Mouse (Mus musculus) lung, embryonic 14.5 days (tissue): ENCODE measurements around the gene Klhl7. TPM values are rescaled to one million over a fixed set of nuclear protein-coding genes. Genes with fewer than 3 reads are reported as not detected.
A peak's percentile ranks its signal among the peaks of the same experiment; 100 is the strongest.

ENCODE experiments used
- ATAC-seq: fragments of 200-750 bp; cut with Nextera tagmentation; 2 replicates; pipeline ENCODE4 v1.8.0; 2017; ENCODE audit warnings: mild to moderate bottlenecking, moderate TSS enrichment, moderate library complexity; ENCODE audit not compliant: insufficient read depth
- DNase-seq: peaks from one replicate; pipeline ENCODE4 v3.0.0-alpha.2; 2015
- H3K27ac ChIP-seq: fragments of 300-500 bp; sonication (generic); 2 replicates; pipeline ENCODE4 v1.5.1; 2014; ENCODE audit warnings: low read depth, mild to moderate bottlenecking, moderate library complexity
- H3K27me3 ChIP-seq: fragments of 300-500 bp; sonication (generic); 2 replicates; pipeline ENCODE4 v1.6.1; 2014; ENCODE audit warnings: low read length, control low read depth; ENCODE audit not compliant: insufficient read depth
- H3K36me3 ChIP-seq: fragments of 300-500 bp; sonication (generic); 2 replicates; pipeline ENCODE4 v1.6.1; 2014; ENCODE audit warnings: control low read depth; ENCODE audit not compliant: insufficient read depth
- H3K4me1 ChIP-seq: fragments of 300-500 bp; sonication (generic); 2 replicates; pipeline ENCODE4 v1.6.1; 2014; ENCODE audit warnings: antibody characterized with exemption, control low read depth; ENCODE audit not compliant: insufficient read depth
- H3K4me2 ChIP-seq: fragments of 300-500 bp; sonication (generic); 2 replicates; pipeline ENCODE4 v1.6.1; 2014; ENCODE audit warnings: mild to moderate bottlenecking
- H3K4me3 ChIP-seq: fragments of 300-500 bp; sonication (generic); 2 replicates; pipeline ENCODE4 v1.5.1; 2014; ENCODE audit warnings: low read depth, low read length
- H3K9ac ChIP-seq: fragments of 300-500 bp; sonication (generic); 2 replicates; pipeline ENCODE4 v1.6.1; 2014
- H3K9me3 ChIP-seq: fragments of 300-500 bp; sonication (generic); 2 replicates; pipeline ENCODE4 v1.6.1; 2016; ENCODE audit warnings: low read depth, low read length, control low read depth
- CTCF ChIP-seq: IDR thresholded peaks from 2 replicates; pipeline ENCODE4 v1.5.1; 2016; ENCODE audit warnings: antibody characterized with exemption, low read depth
- WGBS: fragments of 180-500 bp; shearing (Covaris S2); extraction: QIAGEN DNeasy Blood & Tissue Kit; methylation state at CpG from one replicate; pipeline ENCODE4 v1.1.7; 2014; 5-methylcytosine and 5-hydroxymethylcytosine counted together
- polyA plus RNA-seq: library from polyadenylated mRNA; unstranded; fragments of >200 nt; fragmentation: Nextera tagmentation; extraction: Ambion mirVana; gene quantifications from 2 replicates; pipeline ENCODE4 v1.2.1, GENCODE M21; 2014

Klhl7 gene
- polyA plus RNA-seq, 1 experiment from 2014 or later, result 46.3 TPM

DNA sequence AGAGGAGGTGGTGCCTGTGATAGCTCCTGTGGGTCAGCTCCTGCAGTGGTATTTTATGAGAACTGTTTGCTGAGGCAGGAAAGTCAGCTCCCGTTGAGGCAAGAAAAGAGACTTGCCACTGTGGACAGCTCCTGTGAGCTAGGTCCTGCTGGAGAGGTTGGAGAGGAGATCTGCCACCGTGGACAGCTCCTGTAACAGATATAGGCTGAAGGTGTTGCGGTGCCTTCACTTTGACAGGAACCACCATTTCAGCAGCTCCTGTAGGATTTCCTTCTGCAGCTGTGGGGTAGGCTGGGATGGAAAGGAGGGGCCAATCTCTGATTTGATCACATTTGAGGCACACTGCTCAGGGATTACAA, 7.3 kb downstream of the Klhl7 start:
- H3K9me3 ChIP-seq, result no peaks in the 10 kb centered on the region
- ATAC-seq, result no peak
- no peak for TF ChIP-seq CTCF
- DNase-seq, result peak; percentile 8
- H3K4me1 ChIP-seq, result no peaks in the 10 kb centered on the region
- no peaks in the 10 kb centered on the region for H3K27me3 ChIP-seq
- WGBS, result 57% methylated on average over 3 of the region's 3 CpGs
- no peak overlapping the region for H3K4me3 ChIP-seq
- no peak overlapping the region for H3K4me2 ChIP-seq
- H3K36me3 ChIP-seq, result no peaks in the 10 kb centered on the region
- no peak overlapping the region for H3K27ac ChIP-seq
- no peak overlapping the region for H3K9ac ChIP-seq

DNA sequence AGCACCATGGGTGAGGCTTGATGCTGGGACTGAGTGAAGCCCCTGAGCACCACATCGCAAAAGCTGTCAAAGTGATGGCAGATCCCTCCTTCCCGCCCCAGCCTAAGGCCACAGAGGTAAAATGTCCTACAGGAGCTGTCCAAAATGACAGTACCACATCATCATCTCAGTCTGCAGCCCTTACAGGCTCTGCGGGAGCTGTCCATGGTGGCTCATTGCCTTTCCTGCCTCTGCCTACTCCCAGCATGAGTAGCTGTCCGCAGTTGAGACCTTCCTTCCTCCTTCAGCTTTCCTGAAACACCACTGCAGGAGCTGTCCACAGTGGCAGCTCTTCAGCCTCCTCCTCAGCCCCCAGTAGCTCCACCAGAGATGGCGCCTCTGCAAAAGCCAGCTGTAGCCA, 9.7 kb downstream of the Klhl7 start:
- Histone ChIP-seq H3K36me3 (no peaks in the 10 kb centered on the region), H3K4me3 (no peak overlapping the region), H3K9me3 (no peaks in the 10 kb centered on the region), H3K4me2 (no peak overlapping the region), H3K4me1 (no peaks in the 10 kb centered on the region), H3K27me3 (no peaks in the 10 kb centered on the region), H3K9ac (no peak overlapping the region), H3K27ac (no peak overlapping the region)
- no peak for TF ChIP-seq CTCF
- ATAC-seq (no peak), DNase-seq (peak; percentile 75)
- 70% methylated on average over 5 of the region's 5 CpGs for WGBS

DNA sequence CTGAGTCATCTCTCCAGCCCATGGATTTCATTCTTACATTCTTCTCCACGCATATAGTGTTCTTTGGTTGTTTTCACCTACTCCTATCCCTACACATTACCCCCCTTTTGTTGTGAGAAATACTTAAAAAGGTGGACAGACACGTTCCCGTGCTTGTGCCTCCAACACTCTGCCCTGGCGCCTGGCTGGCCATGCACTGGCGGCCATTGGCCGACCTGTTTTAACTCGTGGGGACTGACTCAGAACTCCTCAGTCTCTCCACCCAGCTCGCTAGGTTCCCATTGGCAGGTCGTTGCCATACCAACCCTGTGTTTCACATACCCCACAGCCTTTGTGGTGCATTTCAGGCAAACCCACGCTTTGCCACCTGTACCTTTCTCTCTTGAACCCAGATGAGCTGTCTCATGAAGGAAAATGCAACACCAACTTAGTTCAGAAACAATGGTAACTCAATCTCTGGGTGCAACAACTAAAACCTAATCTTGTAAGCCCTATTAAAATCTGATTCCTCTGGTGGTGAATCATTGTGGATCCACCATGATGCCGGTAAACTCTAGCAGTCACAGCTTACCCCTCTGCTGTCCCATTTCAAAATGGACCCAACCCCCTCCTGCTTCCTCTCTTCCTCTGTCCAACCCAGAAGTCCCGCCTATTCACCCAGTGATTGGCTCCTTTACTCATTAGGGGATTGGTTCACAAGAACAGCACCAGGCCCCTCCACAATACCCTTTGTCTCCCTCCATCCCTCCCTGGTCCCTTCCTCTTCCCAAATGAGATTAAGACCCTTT, 11.9 kb downstream of the Klhl7 start:
- Histone ChIP-seq H3K4me3 (no peak overlapping the region), H3K36me3 (no peaks in the 10 kb centered on the region), H3K4me2 (no peak overlapping the region), H3K9me3 (no peaks in the 10 kb centered on the region), H3K27me3 (no peaks in the 10 kb centered on the region), H3K4me1 (no peaks in the 10 kb centered on the region), H3K9ac (no peak overlapping the region), H3K27ac (no peak overlapping the region)
- no peak for ATAC-seq
- TF ChIP-seq CTCF, result no peak
- 81% methylated on average over 12 of the region's 12 CpGs for WGBS
- no peak for DNase-seq

DNA sequence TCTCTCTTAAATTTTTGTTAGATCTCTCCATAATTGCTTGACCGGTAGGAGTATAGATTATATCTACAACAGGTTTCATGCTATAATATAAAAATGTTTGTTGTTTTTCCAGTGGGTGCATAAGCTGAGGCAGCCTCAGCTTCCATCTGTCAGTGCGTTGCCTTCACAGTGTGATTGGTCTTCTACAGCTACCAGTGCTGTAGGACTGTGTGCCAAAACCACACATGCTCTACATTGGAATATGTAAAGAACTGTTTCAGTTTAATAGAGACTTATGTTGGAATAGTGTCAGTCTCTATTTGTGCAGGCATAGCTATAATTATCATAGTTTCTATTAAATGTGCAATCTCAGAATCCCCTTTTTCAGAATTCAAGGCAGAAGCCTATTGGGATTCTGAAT, 21.8 kb downstream of the Klhl7 start:
- ATAC-seq, result no peak
- WGBS, result 91% methylated on average over 2 of the region's 2 CpGs
- H3K36me3 ChIP-seq, result no peaks in the 10 kb centered on the region; the same call in 1 of the 2 replicates

DNA sequence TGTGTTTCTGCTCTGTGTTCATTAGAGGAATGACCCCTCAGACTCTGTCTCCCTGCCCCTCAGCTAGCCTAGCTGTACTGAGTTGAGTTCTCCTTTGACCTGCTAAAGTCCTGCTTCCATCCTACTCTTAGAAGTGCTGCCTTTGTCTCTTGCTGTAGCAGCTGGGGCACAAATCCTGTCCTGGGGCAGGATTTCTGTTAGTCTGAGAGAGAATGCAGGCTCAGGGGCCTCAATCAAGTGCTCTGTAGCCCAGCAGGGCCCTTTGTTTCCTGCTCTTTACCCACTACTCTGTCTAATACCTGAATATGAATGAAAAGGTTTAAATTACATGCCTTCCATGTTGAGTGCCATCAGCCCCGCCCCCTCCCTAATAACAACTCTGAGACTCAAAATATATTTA, 23.8 kb downstream of the Klhl7 start:
- ATAC-seq (no peak), DNase-seq (no peak)
- Histone ChIP-seq H3K27ac (no peak overlapping the region), H3K4me2 (no peak overlapping the region), H3K9ac (no peak overlapping the region), H3K4me3 (no peak overlapping the region), H3K27me3 (no peaks in the 10 kb centered on the region), H3K36me3 (0 out of 2 replicates have a peak, but pooled peaks cover 2% of the 10 kb centered on the region), H3K9me3 (no peaks in the 10 kb centered on the region), H3K4me1 (no peaks in the 10 kb centered on the region)
- no peak for TF ChIP-seq CTCF
- WGBS, result 81% methylated on average over 1 of the region's 1 CpGs

More for the DNA sequence above, 21.8 kb downstream of the Klhl7 start:
- Histone ChIP-seq H3K27me3 (no peaks in the 10 kb centered on the region), H3K4me2 (no peak overlapping the region), H3K4me3 (no peak overlapping the region), H3K4me1 (no peaks in the 10 kb centered on the region), H3K9me3 (no peaks in the 10 kb centered on the region), H3K9ac (no peak overlapping the region), H3K27ac (no peak overlapping the region)
- TF ChIP-seq CTCF, result no peak
- no peak for DNase-seq

DNA sequence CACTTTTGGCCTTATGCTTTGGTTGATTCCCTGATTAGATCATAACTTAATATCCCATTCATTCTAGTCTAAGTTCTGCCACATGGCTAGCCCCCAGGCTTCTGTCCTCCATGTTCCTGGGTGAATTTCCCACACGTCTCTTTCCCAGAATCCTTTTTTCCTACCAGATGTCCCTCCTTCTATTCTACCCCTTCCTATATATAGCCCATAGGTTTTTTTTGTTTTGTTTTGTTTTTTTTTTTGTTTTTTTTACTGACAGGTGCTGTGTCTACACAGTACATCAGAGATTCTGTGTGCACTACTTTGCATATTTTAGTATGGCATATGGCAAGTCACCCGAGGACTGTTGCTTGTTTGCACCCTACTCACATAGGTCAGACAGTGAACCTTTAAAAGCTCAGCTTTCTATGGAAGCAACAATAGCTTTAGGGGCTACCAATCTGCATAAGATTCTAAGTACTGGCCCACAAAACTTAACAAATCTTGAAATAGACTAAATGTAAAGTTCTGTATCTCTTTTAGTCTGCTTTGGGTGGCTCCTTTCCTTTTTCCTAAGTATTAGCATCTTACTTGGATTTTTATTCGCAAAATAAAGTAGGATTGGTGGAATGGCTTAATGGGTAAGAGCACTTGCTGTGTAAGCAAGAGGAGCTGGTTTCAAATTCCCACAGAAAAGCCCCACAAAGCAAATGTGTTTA, 24.3 kb downstream of the Klhl7 start:
- 78% methylated on average over 3 of the region's 3 CpGs for WGBS
- Histone ChIP-seq H3K4me2 (no peak overlapping the region), H3K36me3 (0 out of 2 replicates have a peak, but pooled peaks cover 2% of the 10 kb centered on the region), H3K27ac (no peak overlapping the region), H3K4me3 (no peak overlapping the region), H3K9ac (no peak overlapping the region), H3K9me3 (no peaks in the 10 kb centered on the region), H3K4me1 (no peaks in the 10 kb centered on the region), H3K27me3 (no peaks in the 10 kb centered on the region)
- TF ChIP-seq CTCF, result no peak
- no peak for ATAC-seq
- no peak for DNase-seq

DNA sequence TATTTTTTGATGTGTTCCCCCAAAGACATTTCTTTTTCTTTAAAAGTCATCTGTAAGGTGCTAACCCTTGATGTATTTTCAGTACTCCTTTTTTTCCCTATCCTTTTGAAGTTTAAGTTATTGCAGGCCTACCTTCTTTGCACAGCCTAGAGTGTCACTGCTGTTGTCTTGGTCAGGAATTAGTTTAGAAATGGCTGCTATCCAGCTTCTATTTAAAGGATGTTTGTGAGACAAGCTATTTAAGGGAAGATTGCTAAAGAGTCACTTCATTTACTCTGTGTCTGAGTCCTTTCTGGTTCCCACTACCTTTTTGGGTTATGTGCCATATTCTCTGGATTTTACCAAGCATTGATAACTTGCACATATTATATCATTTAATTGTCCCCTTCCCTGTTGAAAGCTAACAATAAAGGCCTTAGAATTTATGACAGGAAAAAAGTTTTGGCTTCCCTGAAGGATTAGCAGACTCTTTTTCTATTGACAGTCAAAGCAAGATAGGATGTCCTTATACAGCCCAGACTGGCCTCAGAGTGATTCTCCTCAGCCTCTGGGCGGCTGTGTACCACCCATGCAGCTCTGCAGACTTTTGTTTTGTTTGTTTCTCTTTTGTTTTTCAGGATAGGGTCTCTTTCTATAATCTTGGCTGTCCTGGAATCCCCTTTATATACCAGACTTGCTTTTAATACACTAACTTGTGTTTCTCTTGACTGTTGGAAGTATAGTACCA, 25.7 kb downstream of the Klhl7 start:
- Histone ChIP-seq H3K36me3 (0 out of 2 replicates have a peak, but pooled peaks cover 5% of the 10 kb centered on the region), H3K9ac (no peak overlapping the region), H3K4me1 (no peaks in the 10 kb centered on the region), H3K9me3 (no peaks in the 10 kb centered on the region), H3K4me3 (no peak overlapping the region), H3K27ac (no peak overlapping the region), H3K4me2 (no peak overlapping the region), H3K27me3 (no peaks in the 10 kb centered on the region)
- ATAC-seq (no peak), DNase-seq (no peak)
- no peak for TF ChIP-seq CTCF
- WGBS, result 86% methylated on average over 1 of the region's 1 CpGs
